Mouse (Mus musculus): ENCODE measurements at regions not wholly inside any gene's neighbourhood (a gene's known extent, or its start where the extent isn't known, plus 50 kb on each side); places are given as distances from the start of the nearest gene placed in this dataset.
"Not testable (repeated sequence)": the region's sequence is repeated elsewhere in the genome, so short reads cannot be mapped to it uniquely, and the experiment has no call there.

GRCm38 (mm10) chr4:4509296-4509695, 283.9 kb downstream of the Impad1 start:
- Histone ChIP-seq H3K27me3 (ENCODE audit: insufficient read depth, low read length) (no peaks in the 10 kb centered on the region), H3K9me3 (ENCODE audit: low read length) (no peaks in the 10 kb centered on the region), H3K36me3 (ENCODE audit: insufficient read depth, low read length) (no peaks in the 10 kb centered on the region), H3K9ac (replicated peaks; ENCODE audit: low read length) (no peak overlapping the region), H3K27ac (ENCODE audit: low read length) (no peak overlapping the region), H3K4me2 (replicated peaks; ENCODE audit: low read depth, low read length) (no peak overlapping the region), H3K4me3 (ENCODE audit: low read length) (no peak overlapping the region), H3K4me1 (ENCODE audit: insufficient read depth, low read length) (no peaks in the 10 kb centered on the region)
- ATAC-seq (ENCODE audit: low FRiP score, low TSS enrichment): no peak
- WGBS: 61% methylated on average over 3 of the region's 3 CpGs

DNA sequence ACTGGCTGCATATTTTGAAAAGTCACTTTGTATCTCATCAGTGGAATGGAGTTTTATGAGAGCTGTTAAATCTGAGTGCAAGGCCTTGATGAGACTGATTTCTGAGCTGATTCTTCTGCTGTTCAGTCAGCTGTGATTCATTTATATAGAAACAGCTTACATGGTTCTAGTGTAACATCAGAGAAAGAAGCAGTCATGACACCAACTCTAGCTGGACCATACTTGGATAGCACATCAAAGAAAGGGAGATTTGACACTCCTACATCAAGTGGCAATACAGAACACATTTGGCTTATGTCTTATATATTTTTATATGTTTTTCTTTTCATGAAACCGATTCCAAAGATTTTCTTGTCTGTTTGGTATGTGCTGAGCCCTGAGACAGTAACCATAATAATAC, 296.0 kb downstream of the Impad1 start:
- Histone ChIP-seq H3K27ac (ENCODE audit: low read length) (no peak overlapping the region), H3K4me2 (replicated peaks; ENCODE audit: low read depth, low read length) (no peak overlapping the region), H3K9ac (replicated peaks; ENCODE audit: low read length) (no peak overlapping the region), H3K9me3 (ENCODE audit: low read length) (no peaks in the 10 kb centered on the region), H3K4me3 (ENCODE audit: low read length) (no peak overlapping the region), H3K27me3 (ENCODE audit: insufficient read depth, low read length) (no peaks in the 10 kb centered on the region), H3K36me3 (ENCODE audit: insufficient read depth, low read length) (no peaks in the 10 kb centered on the region), H3K4me1 (ENCODE audit: insufficient read depth, low read length) (no peaks in the 10 kb centered on the region; the same call in 1 of the 2 replicates)
- WGBS: 51% methylated on average over 1 of the region's 1 CpGs
- ATAC-seq (ENCODE audit: low FRiP score, low TSS enrichment): peak; percentile 81

- Histone ChIP-seq H3K9ac (replicated peaks; ENCODE audit: low read length) (no peak overlapping the region), H3K4me1 (ENCODE audit: insufficient read depth, low read length) (no peaks in the 10 kb centered on the region; the same call in 1 of the 2 replicates), H3K4me2 (replicated peaks; ENCODE audit: low read depth, low read length) (no peak overlapping the region), H3K36me3 (ENCODE audit: insufficient read depth, low read length) (no peaks in the 10 kb centered on the region), H3K27ac (ENCODE audit: low read length) (peak overlapping the region; percentile 59), H3K4me3 (ENCODE audit: low read length) (no peak overlapping the region), H3K27me3 (ENCODE audit: insufficient read depth, low read length) (no peaks in the 10 kb centered on the region), H3K9me3 (ENCODE audit: low read length) (no peaks in the 10 kb centered on the region)
- no peak for ATAC-seq (ENCODE audit: low FRiP score, low TSS enrichment)
- WGBS: 43% methylated on average over 4 of the region's 4 CpGs
These were observed 297.0 kb downstream of the Impad1 start for GRCm38 (mm10) chr4:4496181-4496580.

DNA sequence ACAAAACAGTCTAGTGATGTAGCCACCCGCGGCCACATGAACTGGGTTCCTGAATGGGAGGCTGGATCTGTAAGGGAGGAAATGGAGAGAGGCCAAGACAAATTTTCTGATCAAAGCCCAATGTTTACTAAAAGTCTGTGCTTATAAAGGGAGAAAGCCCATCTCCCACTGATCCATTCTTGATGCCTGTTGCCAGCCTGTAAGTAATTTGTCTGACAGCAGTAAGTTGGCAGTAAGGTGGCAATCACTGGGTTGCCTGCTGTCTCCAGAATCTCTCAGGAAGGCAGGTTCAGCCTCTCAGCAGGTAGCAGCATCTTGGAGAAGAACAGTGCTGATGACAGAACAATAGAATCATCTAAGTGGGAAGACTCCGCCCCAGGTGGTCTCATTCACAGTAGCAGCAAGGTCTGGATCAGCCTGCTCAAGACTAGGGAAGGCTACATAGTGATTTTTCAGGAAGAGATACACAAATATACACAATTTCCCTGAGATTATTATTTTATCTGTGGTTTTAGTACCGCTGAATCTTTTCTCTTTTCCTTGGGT, 327.9 kb downstream of the Impad1 start:
- H3K4me1 ChIP-seq (ENCODE audit: insufficient read depth, low read length): no peaks in the 10 kb centered on the region
- 65% methylated on average over 4 of the region's 4 CpGs for WGBS
- ATAC-seq (ENCODE audit: low FRiP score, low TSS enrichment): no peak

DNA sequence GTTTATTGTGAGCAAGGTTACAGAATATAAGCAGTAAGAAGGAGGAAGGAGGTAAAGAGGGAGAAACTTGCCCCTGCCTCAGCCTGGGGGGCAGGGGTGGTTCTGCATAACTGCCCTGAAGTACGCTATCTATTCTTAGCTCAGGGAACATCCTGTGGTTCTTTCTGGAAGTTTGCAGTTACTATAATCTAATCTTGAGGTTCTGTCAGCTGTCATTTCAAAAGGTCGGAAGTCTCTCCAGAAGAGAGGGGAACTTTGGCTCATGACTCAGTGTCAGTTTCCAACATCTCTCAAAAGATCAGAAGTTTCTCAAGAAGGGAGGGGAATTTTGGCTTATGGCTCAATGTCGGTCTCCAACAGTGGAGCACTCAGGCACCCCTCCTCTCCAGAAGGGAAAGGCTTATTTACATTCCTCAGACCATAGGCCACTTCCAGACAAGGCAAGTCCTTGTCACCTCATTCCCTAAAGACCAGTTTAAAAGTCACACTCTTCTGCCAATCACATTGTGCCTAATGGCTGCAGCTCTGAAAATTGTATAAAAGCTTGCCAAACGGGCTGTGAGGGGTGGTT, 328.9 kb downstream of the Impad1 start:
- WGBS: 68% methylated on average over 4 of the region's 4 CpGs
- ATAC-seq (ENCODE audit: low FRiP score, low TSS enrichment): no peak
- no peak overlapping the region for H3K27ac ChIP-seq (ENCODE audit: low read length)

More for the DNA sequence above, 327.9 kb downstream of the Impad1 start:
- Histone ChIP-seq H3K4me3 (ENCODE audit: low read length) (no peak overlapping the region), H3K27ac (ENCODE audit: low read length) (no peak overlapping the region), H3K9ac (replicated peaks; ENCODE audit: low read length) (no peak overlapping the region), H3K9me3 (ENCODE audit: low read length) (no peaks in the 10 kb centered on the region), H3K36me3 (ENCODE audit: insufficient read depth, low read length) (no peaks in the 10 kb centered on the region), H3K4me2 (replicated peaks; ENCODE audit: low read depth, low read length) (no peak overlapping the region), H3K27me3 (ENCODE audit: insufficient read depth, low read length) (no peaks in the 10 kb centered on the region)

GRCm38 (mm10) chr4:4459258-4459657, 333.9 kb downstream of the Impad1 start:
- Histone ChIP-seq H3K27me3 (ENCODE audit: insufficient read depth, low read length) (no peaks in the 10 kb centered on the region), H3K9ac (replicated peaks; ENCODE audit: low read length) (no peak overlapping the region), H3K4me3 (ENCODE audit: low read length) (no peak overlapping the region), H3K36me3 (ENCODE audit: insufficient read depth, low read length) (no peaks in the 10 kb centered on the region), H3K4me2 (replicated peaks; ENCODE audit: low read depth, low read length) (no peak overlapping the region), H3K4me1 (ENCODE audit: insufficient read depth, low read length) (no peaks in the 10 kb centered on the region), H3K27ac (ENCODE audit: low read length) (no peak overlapping the region), H3K9me3 (ENCODE audit: low read length) (peaks cover 6% of the 10 kb centered on the region; the same call in 1 of the 2 replicates)
- ATAC-seq (ENCODE audit: low FRiP score, low TSS enrichment): no peak
- WGBS: 91% methylated on average over 9 of the region's 9 CpGs

More for the DNA sequence above, 328.9 kb downstream of the Impad1 start:
- Histone ChIP-seq H3K4me3 (ENCODE audit: low read length) (no peak overlapping the region), H3K4me1 (ENCODE audit: insufficient read depth, low read length) (no peaks in the 10 kb centered on the region), H3K9me3 (ENCODE audit: low read length) (peaks cover 6% of the 10 kb centered on the region; the same call in 1 of the 2 replicates), H3K36me3 (ENCODE audit: insufficient read depth, low read length) (no peaks in the 10 kb centered on the region), H3K9ac (replicated peaks; ENCODE audit: low read length) (no peak overlapping the region), H3K4me2 (replicated peaks; ENCODE audit: low read depth, low read length) (no peak overlapping the region), H3K27me3 (ENCODE audit: insufficient read depth, low read length) (no peaks in the 10 kb centered on the region)

GRCm38 (mm10) chr4:4450104-4450503, 343.1 kb downstream of the Impad1 start:
- ATAC-seq (ENCODE audit: low FRiP score, low TSS enrichment): no peak
- H3K36me3 ChIP-seq (ENCODE audit: insufficient read depth, low read length): no peaks in the 10 kb centered on the region
- H3K4me1 ChIP-seq (ENCODE audit: insufficient read depth, low read length): no peaks in the 10 kb centered on the region
- no peaks in the 10 kb centered on the region for H3K9me3 ChIP-seq (ENCODE audit: low read length)
- H3K27ac ChIP-seq (ENCODE audit: low read length): no peak overlapping the region
- H3K9ac ChIP-seq (replicated peaks; ENCODE audit: low read length): no peak overlapping the region
- no peak overlapping the region for H3K4me2 ChIP-seq (replicated peaks; ENCODE audit: low read depth, low read length)
- 87% methylated on average over 1 of the region's 1 CpGs for WGBS
- no peaks in the 10 kb centered on the region for H3K27me3 ChIP-seq (ENCODE audit: insufficient read depth, low read length)
- H3K4me3 ChIP-seq (ENCODE audit: low read length): no peak overlapping the region

- Histone ChIP-seq H3K27ac (ENCODE audit: low read length) (no peak overlapping the region), H3K27me3 (ENCODE audit: insufficient read depth, low read length) (no peaks in the 10 kb centered on the region), H3K9ac (replicated peaks; ENCODE audit: low read length) (no peak overlapping the region), H3K4me1 (ENCODE audit: insufficient read depth, low read length) (no peaks in the 10 kb centered on the region), H3K36me3 (ENCODE audit: insufficient read depth, low read length) (no peaks in the 10 kb centered on the region), H3K4me2 (replicated peaks; ENCODE audit: low read depth, low read length) (no peak overlapping the region), H3K9me3 (ENCODE audit: low read length) (no peaks in the 10 kb centered on the region), H3K4me3 (ENCODE audit: low read length) (no peak overlapping the region)
- no peak for ATAC-seq (ENCODE audit: low FRiP score, low TSS enrichment)
- WGBS: 79% methylated on average over 2 of the region's 2 CpGs
These were observed 350.5 kb downstream of the Impad1 start for GRCm38 (mm10) chr4:4442650-4443049.

DNA sequence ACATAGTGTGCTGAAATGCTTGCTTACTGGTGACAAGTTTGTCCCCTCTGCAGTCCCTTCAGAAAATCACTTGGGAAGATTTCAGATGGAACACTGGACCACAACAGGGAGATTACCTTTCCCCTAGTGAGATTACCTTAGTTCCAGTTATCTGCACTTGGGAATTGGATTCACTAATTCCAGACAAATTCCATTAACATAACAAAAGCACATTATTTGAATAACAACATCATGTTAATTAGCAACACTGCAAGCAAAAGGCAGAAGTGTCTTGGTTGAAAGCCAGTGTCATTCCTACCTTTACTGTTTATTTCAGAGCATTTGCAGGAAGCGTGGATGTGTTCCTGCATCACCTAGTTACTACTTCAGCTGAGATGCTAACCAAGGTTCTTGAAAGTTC, 355.6 kb downstream of the Impad1 start:
- Histone ChIP-seq H3K4me1 (ENCODE audit: insufficient read depth, low read length) (no peaks in the 10 kb centered on the region), H3K36me3 (ENCODE audit: insufficient read depth, low read length) (no peaks in the 10 kb centered on the region), H3K9me3 (ENCODE audit: low read length) (no peaks in the 10 kb centered on the region), H3K9ac (replicated peaks; ENCODE audit: low read length) (no peak overlapping the region), H3K27me3 (ENCODE audit: insufficient read depth, low read length) (no peaks in the 10 kb centered on the region), H3K27ac (ENCODE audit: low read length) (no peak overlapping the region), H3K4me2 (replicated peaks; ENCODE audit: low read depth, low read length) (no peak overlapping the region), H3K4me3 (ENCODE audit: low read length) (no peak overlapping the region)
- 94% methylated on average over 1 of the region's 1 CpGs for WGBS
- no peak for ATAC-seq (ENCODE audit: low FRiP score, low TSS enrichment)

DNA sequence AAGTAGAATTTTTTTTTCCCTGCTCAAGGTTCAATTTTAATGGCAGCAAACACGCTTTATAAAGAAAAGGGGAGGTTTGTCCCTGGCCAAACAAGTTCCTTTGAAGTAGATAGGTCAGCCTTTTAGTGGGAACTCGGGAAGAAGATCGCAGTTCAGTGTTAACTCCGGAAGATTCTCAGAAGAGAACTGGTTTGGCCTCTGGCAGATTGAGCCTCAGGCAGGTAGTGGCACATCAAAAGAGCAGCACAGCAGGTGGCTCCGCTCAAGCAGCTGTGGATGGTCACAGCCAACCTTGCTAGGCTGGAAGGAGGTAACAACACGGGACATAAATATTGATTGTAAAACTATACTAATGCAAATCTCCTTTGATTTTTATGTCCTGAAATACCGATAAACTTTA, 347.2 kb upstream of the Sdr16c6 start:
- H3K4me3 ChIP-seq (ENCODE audit: low read length); H3K9me3 ChIP-seq (ENCODE audit: low read length); H3K9ac ChIP-seq (replicated peaks; ENCODE audit: low read length); H3K4me2 ChIP-seq (replicated peaks; ENCODE audit: low read depth, low read length); H3K27me3 ChIP-seq (ENCODE audit: insufficient read depth, low read length); ATAC-seq (ENCODE audit: low FRiP score, low TSS enrichment); H3K4me1 ChIP-seq (ENCODE audit: insufficient read depth, low read length); H3K36me3 ChIP-seq (ENCODE audit: insufficient read depth, low read length); H3K27ac ChIP-seq (ENCODE audit: low read length): not testable (repeated sequence)
- 13% methylated on average over 7 of the region's 7 CpGs for WGBS

Data from kidney, embryonic 16.5 days (tissue).